Mouse (Mus musculus): Measurements from ENCODE around the gene Tmem151a. TPM values are rescaled to one million over a fixed set of nuclear protein-coding genes. Genes with fewer than 3 reads are reported as not detected.

Gene Tmem151a
- polyA plus RNA-seq, 1 experiment from 2014 or later, result 4.4 TPM

DNA sequence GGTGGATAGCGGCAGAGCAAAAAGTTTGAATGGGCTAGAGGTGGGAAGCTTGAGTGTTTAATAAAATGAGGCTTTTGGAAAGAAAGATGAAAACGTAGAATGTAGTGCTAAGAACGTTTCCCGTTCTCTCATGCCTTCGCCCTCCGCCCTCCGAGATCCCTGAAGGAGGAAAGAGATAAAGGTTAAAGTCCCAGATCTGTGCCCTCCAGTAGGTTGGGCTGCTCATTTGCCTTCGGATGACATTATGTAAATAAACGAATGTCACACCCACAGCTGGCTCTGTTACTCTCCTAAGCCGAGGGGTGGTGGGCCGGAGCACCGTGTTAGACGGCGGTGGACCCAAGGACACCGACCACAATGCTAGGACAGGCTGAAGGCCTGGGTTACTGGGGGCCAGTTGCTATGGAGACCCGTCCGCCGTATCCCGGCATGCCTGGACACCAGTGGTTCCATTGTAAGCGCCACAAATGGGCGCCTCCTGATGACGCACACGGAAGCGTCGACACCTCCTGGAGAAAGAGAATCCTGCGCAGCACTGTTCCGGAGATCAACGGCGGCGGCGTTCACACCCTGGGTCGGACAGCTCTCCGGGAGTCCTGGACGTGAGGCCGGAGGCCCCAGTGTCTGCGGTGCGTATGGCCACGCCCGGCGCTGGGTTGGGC lies 44.3 kb downstream of the Tmem151a start, which contains the start of gene Brms1:
Brms1 (plus strand) TSS at position 493 of the 662 bp plus-strand sequence.
- H3K4me2 ChIP-seq, result peak within 1 kb of the TSS; percentile 96
- WGBS, result 3% methylated on average over 40 of the region's 40 CpGs
- DNase-seq, result peak; percentile 98
- no peaks in the 10 kb centered on the region for H3K9me3 ChIP-seq (ENCODE audit: low read depth, low read length)
- no peaks in the 10 kb centered on the region for H3K27me3 ChIP-seq (ENCODE audit: insufficient read depth, low read length)
- peaks cover 12% of the 10 kb centered on the region; the same call in 1 of the 2 replicates for H3K36me3 ChIP-seq (ENCODE audit: insufficient read depth)
- peaks cover 14% of the 10 kb centered on the region for H3K4me1 ChIP-seq (ENCODE audit: insufficient read depth)
- H3K9ac ChIP-seq, result peak within 1 kb of the TSS; percentile 78
- peak; percentile 71 for ATAC-seq (ENCODE audit: insufficient read depth)
- no peak for TF ChIP-seq CTCF (IDR thresholded peaks at IDR 0.05; ENCODE audit: low read depth)
- H3K4me3 ChIP-seq (ENCODE audit: low read depth, low read length), result peak within 1 kb of the TSS; percentile 85
- peak within 1 kb of the TSS; percentile 65 for H3K27ac ChIP-seq (ENCODE audit: low read depth)

DNA sequence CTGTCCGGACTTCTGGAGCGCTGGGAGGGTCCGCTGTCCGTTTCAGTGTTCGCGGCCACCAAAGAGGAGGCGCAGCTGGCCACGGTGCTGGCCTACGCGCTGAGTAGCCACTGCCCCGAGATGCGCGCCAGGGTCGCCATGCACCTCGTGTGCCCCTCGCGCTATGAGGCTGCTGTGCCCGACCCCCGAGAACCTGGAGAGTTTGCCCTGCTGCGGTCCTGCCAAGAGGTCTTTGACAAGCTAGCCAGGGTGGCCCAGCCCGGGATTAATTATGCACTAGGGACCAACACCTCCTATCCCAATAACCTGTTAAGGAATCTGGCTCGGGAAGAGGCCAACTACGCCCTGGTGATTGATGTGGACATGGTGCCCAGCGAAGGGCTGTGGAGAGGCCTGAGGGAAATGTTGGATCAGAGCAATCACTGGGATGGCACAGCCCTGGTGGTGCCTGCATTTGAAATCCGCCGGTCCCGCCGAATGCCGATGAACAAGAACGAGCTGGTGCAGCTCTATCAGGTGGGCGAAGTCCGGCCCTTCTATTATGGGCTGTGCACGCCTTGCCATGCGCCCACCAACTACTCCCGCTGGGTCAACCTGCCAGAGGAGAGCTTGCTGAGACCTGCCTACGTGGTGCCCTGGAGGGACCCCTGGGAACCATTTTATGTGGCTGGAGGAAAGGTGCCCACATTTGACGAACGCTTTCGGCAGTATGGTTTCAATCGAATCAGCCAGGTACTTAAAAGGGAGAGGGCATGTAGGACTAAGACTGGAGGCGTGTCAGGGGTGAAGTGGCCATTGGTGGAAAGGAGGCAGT lies 45.8 kb downstream of the Tmem151a start:
- H3K27ac ChIP-seq (ENCODE audit: low read depth), result peak overlapping the region; percentile 89
- no peaks in the 10 kb centered on the region for H3K27me3 ChIP-seq (ENCODE audit: insufficient read depth, low read length)
- DNase-seq, result no peak
- no peaks in the 10 kb centered on the region for H3K9me3 ChIP-seq (ENCODE audit: low read depth, low read length)
- peak overlapping the region; percentile 88 for H3K9ac ChIP-seq
- TF ChIP-seq CTCF (IDR thresholded peaks at IDR 0.05; ENCODE audit: low read depth), result no peak
- H3K4me1 ChIP-seq (ENCODE audit: insufficient read depth), result peaks cover 14% of the 10 kb centered on the region
- peak; percentile 15; the same call in 1 of the 2 replicates for ATAC-seq (ENCODE audit: insufficient read depth)
- 0 out of 2 replicates have a peak, but pooled peaks cover 6% of the 10 kb centered on the region for H3K36me3 ChIP-seq (ENCODE audit: insufficient read depth)
- H3K4me3 ChIP-seq (ENCODE audit: low read depth, low read length), result peak overlapping the region; percentile 85
- WGBS, result 10% methylated on average over 41 of the region's 41 CpGs
- peak overlapping the region; percentile 96 for H3K4me2 ChIP-seq

DNA sequence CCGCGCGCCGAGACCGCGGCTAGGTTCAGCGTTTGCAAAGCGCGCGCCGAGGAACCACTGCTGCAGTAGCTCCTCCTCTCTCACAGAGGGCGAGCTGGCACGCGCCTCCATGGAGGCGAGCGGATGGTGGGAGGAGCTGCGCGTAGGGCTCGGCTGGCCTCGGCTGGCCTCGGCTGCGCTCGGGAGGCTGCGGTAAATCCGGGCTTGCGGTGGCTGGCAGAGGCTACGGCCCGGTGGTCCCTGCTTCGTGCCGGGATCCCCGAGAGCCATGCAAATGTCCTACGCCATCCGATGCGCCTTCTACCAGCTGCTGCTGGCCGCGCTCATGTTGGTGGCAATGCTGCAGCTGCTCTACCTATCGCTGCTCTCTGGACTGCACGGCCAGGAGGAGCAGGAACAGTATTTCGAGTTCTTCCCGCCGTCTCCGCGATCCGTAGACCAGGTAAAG lies 46.6 kb downstream of the Tmem151a start, which contains the start of the genes B4gat1 and AC124502.3:
B4gat1 (plus strand) TSS at position 118 of the 448 bp plus-strand sequence.
AC124502.3 (plus strand) TSS at position 183 of the 448 bp plus-strand sequence.
- WGBS, result 0% methylated on average over 44 of the region's 44 CpGs
- peak within 1 kb of the TSS; percentile 89 for H3K27ac ChIP-seq (ENCODE audit: low read depth)

DNA sequence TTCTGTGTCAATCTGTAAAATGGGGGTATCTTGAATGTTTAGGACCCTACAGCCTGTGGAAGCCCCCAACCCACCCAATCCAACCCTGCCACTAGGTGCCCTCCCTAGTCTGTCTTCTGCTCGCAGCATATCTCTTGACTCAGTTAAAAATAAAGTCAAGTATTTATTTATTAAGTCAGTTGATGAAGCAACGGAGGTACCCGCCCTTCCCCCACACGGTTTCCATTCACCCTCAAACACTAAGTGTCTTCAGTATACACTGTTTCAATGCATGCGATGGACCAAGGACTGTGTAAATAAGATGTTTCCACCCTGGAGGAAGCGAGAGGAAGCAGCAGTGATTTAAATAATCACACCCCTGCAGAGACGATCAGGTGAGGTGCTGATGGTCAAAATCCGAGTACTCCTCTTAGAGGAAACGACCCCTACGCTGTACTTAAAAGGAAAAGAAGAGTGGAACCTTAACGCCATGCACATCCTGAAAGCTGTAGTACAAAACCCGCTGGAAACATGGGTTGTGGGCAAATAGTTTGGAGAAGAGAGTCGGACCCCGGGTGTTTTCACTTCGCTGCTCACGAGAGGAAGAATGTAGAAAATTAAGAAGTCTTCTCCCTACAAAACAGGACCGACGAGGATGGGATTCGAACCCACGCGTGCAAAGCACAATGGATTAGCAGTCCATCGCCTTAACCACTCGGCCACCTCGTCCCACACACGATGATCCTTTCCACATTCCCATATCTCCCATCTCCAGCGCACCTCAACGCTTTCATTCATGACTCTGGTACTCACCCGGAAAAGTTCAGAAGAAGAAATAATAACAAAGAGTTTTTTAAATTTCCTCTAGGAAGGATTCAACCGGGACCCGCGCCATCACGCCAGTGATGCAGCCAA lies 47.4 kb downstream of the Tmem151a start:
- Histone ChIP-seq H3K27me3 (ENCODE audit: insufficient read depth, low read length) (no peaks in the 10 kb centered on the region), H3K4me2 (peak overlapping the region; percentile 96), H3K4me1 (ENCODE audit: insufficient read depth) (peaks cover 14% of the 10 kb centered on the region), H3K4me3 (ENCODE audit: low read depth, low read length) (peak overlapping the region; percentile 85), H3K9ac (peak overlapping the region; percentile 88), H3K36me3 (ENCODE audit: insufficient read depth) (0 out of 2 replicates have a peak, but pooled peaks cover 4% of the 10 kb centered on the region), H3K27ac (ENCODE audit: low read depth) (peak overlapping the region; percentile 89), H3K9me3 (ENCODE audit: low read depth, low read length) (no peaks in the 10 kb centered on the region)
- TF ChIP-seq CTCF (IDR thresholded peaks at IDR 0.05; ENCODE audit: low read depth), result no peak
- ATAC-seq (ENCODE audit: insufficient read depth), result peak; percentile 60
- peak; percentile 95 for DNase-seq
- WGBS, result 2% methylated on average over 32 of the region's 32 CpGs

More for the DNA sequence above, 46.6 kb downstream of the Tmem151a start, which contains the start of the genes B4gat1 and AC124502.3:
- DNase-seq, result peak; percentile 97
- peak within 1 kb of the TSS; percentile 96 for H3K4me2 ChIP-seq
- 0 out of 2 replicates have a peak, but pooled peaks cover 4% of the 10 kb centered on the region for H3K36me3 ChIP-seq (ENCODE audit: insufficient read depth)
- ATAC-seq (ENCODE audit: insufficient read depth), result peak; percentile 90
- TF ChIP-seq CTCF (IDR thresholded peaks at IDR 0.05; ENCODE audit: low read depth), result peak; percentile 56
- no peaks in the 10 kb centered on the region for H3K9me3 ChIP-seq (ENCODE audit: low read depth, low read length)
- H3K4me1 ChIP-seq (ENCODE audit: insufficient read depth), result peaks cover 14% of the 10 kb centered on the region
- H3K9ac ChIP-seq, result peak within 1 kb of the TSS; percentile 88
- peak within 1 kb of the TSS; percentile 85 for H3K4me3 ChIP-seq (ENCODE audit: low read depth, low read length)
- H3K27me3 ChIP-seq (ENCODE audit: insufficient read depth, low read length), result no peaks in the 10 kb centered on the region

DNA sequence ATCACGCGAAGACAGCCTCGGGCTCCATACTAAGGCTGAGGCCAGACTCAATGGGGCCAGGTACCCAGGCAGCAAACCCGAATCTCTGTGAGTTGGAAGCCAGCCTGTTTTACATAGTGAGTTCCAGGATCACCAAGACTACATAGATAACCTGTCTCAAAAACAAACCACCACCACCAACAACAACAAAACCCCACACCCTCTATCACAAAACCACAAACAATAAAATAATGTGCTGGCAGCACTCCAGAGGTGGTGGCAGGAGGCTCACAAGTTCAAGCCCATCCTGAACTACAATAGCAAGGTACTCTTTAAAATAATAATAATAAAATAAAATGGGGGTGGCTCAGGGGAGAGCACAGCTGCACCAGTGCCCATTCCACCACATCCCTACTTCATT lies 48.8 kb downstream of the Tmem151a start:
- Histone ChIP-seq H3K36me3 (ENCODE audit: insufficient read depth) (no peaks in the 10 kb centered on the region), H3K27ac (ENCODE audit: low read depth) (no peak overlapping the region), H3K4me2 (no peak overlapping the region), H3K9me3 (ENCODE audit: low read depth, low read length) (no peaks in the 10 kb centered on the region), H3K27me3 (ENCODE audit: insufficient read depth, low read length) (no peaks in the 10 kb centered on the region), H3K4me3 (ENCODE audit: low read depth, low read length) (no peak overlapping the region), H3K4me1 (ENCODE audit: insufficient read depth) (peaks cover 9% of the 10 kb centered on the region), H3K9ac (no peak overlapping the region)
- WGBS, result 77% methylated on average over 4 of the region's 4 CpGs
- no peak for TF ChIP-seq CTCF (IDR thresholded peaks at IDR 0.05; ENCODE audit: low read depth)
- DNase-seq (no peak), ATAC-seq (ENCODE audit: insufficient read depth) (no peak)

DNA sequence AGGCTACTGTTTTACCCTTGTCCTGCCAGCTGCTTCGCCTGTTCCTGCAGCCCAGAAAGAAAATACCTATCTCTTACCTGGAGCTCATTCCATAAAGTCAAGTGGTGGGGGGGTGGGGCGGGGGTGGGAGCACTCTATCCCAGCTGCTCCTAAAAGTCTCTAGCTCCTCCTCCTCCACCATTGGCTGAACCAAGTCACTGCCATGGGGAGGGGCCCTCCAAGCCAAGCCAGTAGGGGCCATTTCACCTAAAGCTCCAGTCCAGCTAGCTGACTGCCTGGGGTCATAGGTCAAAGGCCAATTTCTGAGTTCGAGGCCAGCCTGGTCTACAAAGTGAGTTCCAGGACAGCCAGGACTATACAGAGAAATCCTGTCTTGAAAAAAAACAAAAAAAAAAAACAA lies 52.6 kb downstream of the Tmem151a start:
- 71% methylated on average over 3 of the region's 3 CpGs for WGBS
- Histone ChIP-seq H3K9me3 (ENCODE audit: low read depth, low read length) (no peaks in the 10 kb centered on the region), H3K4me3 (ENCODE audit: low read depth, low read length) (no peak overlapping the region), H3K4me2 (no peak overlapping the region), H3K27me3 (ENCODE audit: insufficient read depth, low read length) (no peaks in the 10 kb centered on the region), H3K4me1 (ENCODE audit: insufficient read depth) (no peaks in the 10 kb centered on the region), H3K27ac (ENCODE audit: low read depth) (no peak overlapping the region), H3K36me3 (ENCODE audit: insufficient read depth) (peaks cover 32% of the 10 kb centered on the region), H3K9ac (no peak overlapping the region)
- no peak for TF ChIP-seq CTCF (IDR thresholded peaks at IDR 0.05; ENCODE audit: low read depth)
- ATAC-seq (ENCODE audit: insufficient read depth) (no peak), DNase-seq (no peak)
